Mouse (Mus musculus) frontal cortex, adult 2 months (tissue): ENCODE measurements around the gene Plpp6. TPM values are rescaled to one million over a fixed set of nuclear protein-coding genes. Genes with fewer than 3 reads are reported as not detected.
"Not testable (repeated sequence)": the region's sequence is repeated elsewhere in the genome, so short reads cannot be mapped to it uniquely, and the experiment has no call there.

Experiments used
- DNase-seq, 2 experiments: peaks; one replicate each; pipeline ENCODE4 v3.0.0; 2022; ENCODE audit warnings: low spot score in 1 of 2; ENCODE audit errors: extremely low spot score in 1 of 2
- polyA plus RNA-seq: library from polyadenylated mRNA; depleted of rRNA; stranded (reverse); fragments of >200 nt; gene quantifications from 2 replicates; pipeline ENCODE4 v1.2.3, GENCODE M21; 2012

Plpp6 gene
- polyA plus RNA-seq, 1 experiment = 25.7 TPM

DNA sequence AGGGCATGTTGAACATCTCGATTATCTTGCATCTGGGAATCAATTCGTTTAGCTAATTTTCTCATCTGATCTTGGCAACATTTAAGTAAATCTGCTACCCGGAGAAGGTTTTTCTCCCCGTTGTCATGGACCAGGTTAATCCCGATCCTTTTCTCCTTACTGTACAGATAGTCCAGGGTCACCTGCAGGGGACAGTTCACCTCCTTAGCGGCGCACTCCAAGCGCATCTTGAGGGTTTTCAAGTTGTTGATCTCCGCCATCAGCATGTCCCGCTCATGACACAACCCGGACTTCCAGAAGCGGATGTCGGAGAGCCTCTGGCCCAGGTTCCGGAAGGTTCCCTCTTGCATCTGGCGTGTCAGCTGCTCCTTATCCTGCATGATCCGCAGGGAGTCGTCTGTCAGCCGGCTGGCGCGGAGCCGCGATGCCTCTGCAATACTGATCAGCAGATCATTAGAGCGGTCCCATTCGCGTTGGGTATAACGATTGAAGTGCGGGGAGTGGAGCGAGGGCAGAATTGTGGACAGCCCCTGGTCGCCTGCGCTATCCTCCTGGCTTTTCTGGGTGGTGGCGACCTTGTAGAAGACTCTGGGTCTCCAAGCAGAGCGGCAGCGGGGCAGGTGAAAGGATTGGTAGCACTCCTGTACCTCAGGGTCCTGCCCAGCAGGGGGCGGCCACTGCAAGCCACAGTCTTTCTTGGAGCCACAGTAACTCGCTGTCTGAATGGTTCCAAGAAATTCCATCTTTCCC is 11.3 kb downstream of the Plpp6 start:
- peak; percentile 74 to 89 for DNase-seq

DNA sequence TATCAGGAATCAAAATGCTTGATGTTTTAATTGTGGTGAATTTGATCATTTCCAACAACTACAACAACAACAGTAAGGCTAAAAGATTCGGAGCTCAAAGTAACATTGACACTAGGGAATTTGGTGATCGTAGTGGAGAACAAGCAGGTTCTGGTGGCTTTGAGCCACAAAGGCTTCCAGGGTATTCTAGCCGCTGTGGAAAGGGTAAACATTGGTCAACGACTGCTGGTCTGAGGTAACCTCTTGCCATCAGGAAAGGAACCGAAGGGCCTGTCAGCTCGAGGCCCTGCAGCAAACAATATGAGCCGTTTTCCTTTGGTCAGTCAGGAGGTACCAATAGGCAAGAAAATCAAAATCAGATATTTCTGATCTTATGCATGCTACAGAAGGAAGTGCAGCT is 18.9 kb downstream of the Plpp6 start:
- DNase-seq = no peak

DNA sequence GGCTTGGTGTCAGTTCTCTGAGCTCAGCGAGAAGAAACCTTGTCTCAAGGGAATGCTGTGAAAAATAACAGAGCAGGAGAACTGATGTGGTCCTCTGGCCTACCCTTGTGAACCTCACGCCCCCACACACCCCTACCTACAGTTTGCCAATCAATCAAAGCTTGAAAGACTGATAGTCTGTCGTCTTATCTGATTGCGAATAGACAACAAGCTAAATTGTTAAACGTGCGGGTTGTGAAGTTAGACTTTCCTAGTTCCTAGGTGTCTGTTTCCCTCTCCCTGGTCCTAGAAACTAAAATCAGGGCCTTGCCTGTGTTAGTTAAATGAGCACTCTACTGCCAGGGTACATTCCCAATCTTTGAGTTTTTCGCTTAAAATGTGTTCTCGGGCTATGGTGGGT is 25.8 kb downstream of the Plpp6 start:
- DNase-seq = no peak

DNA sequence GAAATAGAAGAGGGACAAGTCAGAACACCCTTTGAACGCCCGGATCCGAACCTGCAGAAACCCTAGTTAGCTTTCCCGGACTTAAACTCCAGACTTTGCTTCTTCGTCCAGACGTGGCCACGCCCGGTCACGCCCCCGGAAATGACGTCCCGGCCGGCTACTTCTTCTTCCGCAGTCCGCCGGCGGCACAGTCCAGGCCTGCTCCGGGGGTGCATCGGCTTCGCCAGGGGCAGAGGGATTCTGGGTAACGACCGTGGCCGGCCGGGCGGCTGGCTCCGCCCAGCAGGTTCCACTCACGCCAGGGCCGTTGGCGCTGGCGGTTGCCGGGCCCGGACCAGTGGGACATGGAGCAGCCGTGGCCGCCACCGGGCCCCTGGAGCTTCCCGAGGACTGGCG is 26.4 kb downstream of the Plpp6 start, which contains the start of gene Cdc37l1:
Gene Cdc37l1 (plus strand): TSS at position 159 of the 396 bp plus-strand sequence.
- peak; percentile 91 to 98 for DNase-seq

DNA sequence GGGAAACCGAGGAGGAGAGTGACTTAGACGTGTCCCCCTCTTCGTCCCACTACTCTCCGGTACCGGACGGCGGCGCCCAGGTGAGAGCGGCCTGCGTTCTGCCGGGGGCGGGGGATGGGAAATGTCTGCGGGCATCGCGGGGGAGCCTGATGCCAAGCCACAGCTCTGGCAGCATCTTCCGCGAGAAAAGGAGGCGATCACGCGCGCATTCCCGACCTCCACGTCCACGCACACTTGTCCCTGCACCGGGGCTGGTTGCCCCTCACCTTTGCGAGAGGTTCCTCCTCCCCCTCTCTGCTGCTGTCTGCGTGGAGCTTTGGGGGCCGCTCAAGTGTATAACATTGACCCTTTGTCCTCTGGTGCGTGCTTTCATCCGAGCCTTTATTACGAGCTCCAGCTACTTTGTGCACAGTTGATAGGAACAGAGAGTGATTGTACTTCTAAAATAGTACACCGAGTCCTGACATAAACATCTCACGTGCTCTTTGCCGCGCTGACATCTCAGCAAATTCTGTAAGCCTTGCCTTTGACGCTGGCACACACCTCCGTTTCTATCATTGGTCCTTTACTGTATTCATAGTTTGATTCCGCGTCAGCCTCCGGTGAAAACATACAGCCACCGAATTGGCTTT is 27.0 kb downstream of the Plpp6 start:
- DNase-seq = peak; percentile 20 to 53

DNA sequence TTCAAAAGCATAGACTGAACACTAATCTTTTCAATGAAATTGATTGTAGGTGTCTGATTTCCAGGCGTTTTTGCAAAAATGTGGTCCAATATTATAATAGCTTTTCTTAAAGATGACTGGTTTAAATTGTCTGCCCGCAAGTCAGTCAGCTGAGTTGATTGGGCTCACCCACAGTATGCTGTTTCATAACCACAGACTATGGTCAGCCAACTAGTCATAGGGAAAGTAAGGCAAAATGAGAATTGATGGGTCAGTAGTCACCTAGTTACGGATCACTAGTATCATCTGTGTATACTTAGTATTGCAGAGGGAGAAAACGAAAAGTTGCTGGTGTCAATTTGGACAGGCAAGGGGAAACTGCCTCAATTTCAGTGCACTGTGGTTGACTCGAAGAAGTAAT is 27.6 kb downstream of the Plpp6 start:
- DNase-seq = no peak

DNA sequence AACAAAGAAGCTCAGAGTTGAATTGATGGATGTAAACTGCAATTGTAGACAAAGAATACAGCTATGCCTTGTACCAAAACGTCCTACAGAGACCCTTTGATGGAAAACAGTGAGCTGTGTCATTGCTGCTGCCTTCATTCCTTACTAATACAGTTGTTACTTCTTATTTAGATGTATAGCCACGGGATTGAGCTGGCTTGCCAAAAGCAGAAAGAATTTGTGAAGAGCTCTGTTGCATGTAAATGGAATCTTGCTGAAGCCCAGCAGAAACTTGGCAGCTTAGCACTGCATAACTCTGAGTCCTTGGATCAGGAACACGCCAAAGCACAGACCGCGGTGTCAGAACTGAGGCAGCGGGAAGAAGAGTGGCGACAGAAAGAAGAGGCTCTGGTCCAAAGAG is 31.1 kb downstream of the Plpp6 start:
- peak; percentile 56 to 65 for DNase-seq

DNA sequence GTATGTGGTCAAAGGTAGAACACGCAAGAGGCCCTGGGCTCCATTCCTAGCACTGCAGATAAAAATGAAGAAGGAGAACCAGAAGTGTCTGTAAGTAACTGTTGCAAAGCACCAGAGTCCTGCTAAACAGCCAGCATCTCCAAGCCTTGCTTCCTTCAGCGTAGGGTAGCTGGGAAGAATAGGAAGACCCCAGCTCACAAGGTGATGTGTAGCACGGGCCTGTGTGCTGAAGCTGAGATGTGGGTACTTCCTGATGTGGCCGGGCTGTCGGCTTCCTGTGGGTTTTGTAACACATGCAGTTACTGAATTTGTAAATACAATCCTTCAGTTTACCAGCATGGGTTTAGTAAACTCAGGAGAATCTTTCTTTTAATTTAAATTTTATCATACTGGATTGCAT is 31.6 kb downstream of the Plpp6 start:
- no peak for DNase-seq

DNA sequence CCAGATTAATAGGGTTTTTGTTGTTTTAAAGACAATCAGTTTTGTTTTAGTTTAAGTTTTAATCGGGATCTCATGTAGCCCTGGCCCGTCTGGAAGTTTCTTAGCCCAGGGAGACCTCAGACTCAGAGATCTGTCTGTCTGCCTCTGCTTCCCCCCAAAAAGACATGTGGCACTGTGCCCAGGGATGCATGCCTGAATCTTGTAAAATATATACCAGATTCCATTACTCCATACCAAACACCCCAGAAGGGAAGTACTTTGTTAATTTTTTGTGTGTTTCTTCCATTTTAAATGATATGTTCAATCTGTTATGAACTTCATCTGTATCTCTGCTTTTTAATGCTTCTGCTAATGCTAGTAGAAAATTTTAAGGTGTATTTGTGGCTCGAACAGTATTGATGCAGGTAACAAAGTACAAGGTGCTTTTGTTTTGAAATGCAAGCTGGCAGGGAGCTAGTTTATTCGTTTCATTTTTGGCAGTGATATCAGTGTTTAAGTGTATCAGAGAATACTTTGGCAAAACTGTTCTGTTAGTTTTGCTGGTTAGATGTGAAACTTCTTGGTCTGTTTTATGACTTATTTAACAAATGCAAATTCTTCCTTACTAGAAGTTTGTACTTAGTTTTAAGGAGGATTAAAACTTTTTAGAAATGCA is 34.4 kb downstream of the Plpp6 start:
- DNase-seq = no peak

DNA sequence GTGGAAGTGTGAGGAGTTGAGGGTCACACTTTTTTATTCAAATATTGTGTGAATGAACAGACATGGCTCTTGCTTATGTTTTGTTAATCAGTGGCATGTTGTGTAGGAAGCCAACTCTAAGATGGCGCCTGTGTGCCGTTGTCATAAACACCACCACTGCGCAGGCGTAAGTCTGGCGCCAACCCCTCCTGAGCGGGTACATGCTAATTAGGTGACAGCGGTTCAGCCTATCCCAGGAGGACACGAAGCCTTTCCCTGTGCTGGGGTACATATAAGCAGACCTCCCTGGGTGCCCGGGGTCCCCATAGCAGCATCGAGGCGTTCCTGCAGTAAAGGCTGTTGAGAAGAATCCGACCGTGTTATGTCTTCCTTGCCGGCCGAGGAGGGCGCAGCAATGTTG is 36.6 kb downstream of the Plpp6 start:
- DNase-seq = not testable (repeated sequence)

DNA sequence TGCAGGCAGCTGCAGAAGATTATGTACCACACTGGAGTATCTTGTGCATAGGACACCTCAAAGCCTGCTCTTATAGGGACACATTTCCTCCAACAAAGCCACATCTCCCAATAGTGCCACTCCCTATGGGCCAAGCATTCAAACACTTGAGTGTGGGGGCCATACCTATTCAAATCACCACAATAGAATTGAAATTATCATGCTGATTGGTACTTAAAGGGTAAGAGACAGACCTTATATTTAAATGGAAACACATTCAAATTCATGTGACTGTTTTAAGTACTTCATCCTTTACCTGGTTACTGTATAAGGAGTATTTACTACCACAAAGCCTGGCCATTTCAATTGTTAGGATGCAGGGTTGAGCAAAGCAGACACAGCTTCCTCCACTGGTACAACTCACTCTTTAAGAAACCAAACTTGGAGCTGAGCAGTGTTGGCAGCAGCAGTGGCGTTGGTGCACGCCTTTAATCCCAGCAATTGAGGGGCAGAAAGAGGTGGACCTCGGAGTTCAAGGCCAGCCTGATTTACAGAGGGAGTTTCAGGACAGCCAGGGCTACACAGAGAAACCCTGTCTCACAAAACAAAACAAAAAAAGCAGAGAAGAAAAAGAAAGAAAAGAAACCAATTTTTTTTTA is 44.4 kb downstream of the Plpp6 start:
- no peak for DNase-seq

DNA sequence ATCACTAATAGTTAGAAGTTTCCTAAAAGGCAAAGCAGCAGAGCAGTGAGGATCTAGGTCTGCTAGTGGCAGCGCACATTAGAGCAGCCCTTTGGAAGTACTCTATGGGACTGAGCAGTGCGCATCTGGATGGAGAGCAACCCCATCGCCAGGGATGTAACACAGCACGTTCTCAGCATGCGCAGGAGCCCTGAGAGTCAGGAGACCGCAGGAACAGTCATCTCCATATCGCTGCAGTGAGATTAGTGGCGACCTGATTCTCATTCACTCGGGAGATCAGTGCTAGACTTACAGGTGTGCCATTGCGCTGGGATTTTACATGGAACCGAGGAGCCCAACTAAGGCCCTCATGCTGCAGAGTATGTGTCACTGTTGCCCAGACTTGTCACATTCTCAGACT is 45.3 kb downstream of the Plpp6 start:
- no peak for DNase-seq

DNA sequence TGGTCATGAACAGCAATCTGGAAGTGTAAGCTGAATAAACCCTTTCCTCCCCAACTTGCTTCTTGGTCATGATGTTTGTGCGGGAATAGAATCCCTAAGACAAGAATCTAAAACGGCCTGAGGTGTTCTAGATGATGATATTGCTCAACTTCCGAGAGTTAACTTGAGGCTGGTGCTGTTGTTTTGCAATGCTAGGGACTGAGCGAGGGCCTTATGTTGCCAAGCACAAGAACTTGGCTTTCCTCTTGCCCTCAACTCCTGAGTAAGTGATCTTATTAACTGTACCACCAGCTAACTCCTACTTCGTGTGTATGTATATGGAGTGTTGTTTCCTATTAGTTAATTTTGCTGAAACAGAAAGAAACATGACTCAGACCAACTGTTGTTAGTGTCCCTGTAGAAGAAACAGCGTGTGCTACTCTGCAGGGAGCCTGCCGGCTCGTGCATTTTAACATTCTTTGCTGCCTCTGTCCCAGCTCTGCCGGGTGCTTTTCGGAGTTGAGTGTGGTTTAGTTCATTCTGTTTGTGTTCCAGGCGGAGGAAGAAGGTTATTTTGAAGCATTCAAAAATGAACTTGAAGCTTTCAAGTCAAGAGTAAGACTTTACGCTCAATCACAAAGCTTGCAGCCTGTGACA is 47.7 kb downstream of the Plpp6 start:
- no peak for DNase-seq

DNA sequence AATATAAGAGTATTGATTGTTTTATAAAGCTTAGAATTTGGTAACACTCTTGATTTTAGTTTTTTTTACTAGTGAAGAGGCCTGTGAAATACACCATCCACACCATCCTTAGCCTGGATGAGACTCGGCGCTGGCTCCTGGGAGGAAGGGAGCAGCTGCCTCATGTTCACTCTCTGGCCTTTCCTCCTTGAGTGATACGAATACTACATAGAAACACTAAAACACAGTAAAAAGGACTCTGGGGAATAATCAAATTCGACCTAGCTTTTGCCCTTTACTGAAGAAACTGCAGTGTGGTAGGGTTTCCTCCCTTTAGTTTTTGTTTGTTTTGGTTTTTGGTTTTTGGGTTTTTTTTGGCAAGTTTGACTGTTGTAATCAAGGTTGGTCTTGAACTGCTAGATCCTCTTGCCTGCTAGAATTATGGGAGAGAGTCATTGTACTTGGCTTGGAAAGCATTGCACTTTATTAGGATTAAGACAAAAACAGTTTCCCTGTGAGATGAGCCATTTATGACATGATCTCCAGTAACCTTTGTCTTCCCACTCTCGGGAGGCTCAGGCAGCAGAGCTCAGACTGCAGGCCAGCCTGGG is 50.8 kb downstream of the Plpp6 start:
- no peak for DNase-seq

DNA sequence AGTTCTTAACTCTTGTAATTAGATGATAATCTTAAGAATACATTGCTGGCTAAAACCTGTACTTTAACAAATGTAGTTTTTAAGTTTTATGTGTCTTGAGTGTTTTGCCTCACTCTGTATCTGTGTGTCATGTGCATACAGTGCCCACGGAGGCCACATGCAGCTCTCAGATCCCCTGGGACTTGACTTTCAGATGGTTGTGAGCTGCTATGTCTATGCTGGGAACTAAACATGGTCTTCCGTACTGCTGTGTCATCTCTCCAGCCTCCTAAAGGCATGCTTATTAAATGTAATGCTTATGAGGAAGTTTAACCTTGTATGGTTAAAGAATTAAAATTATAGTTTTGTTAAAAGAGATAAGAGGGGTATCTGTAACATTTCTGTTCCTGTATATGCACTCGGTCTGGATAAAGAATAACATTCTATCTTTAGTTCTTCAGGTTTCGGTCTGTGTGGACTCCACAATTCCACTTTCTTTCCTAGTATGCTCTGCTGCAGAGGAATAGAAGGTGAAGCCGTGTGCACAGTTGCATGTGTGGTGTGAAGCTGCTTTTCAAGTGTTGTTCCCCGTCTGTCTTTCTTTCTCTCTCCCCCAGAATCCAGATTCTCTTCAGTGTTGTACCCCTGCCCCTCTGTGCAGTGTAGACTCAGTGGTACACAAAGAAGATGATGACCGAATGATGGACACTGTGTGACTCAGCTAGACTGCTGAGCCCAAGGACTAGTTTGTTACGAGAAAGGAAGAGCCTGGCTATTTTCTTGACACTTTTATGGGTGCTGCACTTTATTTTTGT is 51.9 kb downstream of the Plpp6 start:
- no peak for DNase-seq

DNA sequence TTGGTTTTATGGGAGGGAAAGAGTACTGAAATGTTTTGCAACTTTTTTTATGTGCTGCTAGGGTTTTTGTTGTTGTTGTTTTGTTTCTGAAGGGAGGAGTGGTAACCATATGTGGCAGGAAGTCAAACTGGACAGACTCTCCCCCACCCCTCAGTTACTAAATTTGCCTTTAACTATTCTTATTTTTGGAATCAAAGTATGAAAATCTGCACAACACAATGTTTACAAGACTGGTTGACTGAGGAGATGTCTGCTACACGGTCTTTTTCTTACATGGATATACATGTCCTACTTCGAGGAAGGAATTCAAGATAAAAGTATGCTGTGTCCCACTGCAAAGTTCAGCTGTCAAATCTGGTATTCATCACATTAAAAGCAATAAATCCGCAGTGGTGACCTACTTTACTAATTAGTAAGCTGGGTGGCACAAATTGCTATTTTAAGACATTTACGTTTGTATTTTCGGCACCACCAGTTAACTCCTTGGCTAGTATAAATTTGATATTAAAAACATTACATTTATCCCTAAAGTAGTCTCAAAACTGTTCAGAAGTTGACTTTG is 52.5 kb downstream of the Plpp6 start:
- no peak for DNase-seq
